Comparison of ENCODE assay signal across 11 mouse cellular contexts in genomic region chr4:48770403-48770953, GRCm38 (mm10).
DNase-seq lines count a peak whose midpoint lies in the region; ATAC-seq lines count a peak whose summit lies in the region.
"Had no signal": no experiment of that assay in that cellular context is flagged by ENCODE, and none has a peak within 500 bp of the region (broad histone marks: within the 10 kb centered on the region; RNA-seq: fewer than 3 reads in every experiment).

No protein-coding gene starts in this region.

- no peaks in the 10 kb centered on the region for H3K9me3 ChIP-seq in hindbrain, embryonic 11.5 days (ENCODE audit: control insufficient read depth, low read length)
- H3K9me3 ChIP-seq in hindbrain, embryonic 10.5 days, result no peaks in the 10 kb centered on the region
- no peaks in the 10 kb centered on the region for H3K9me3 ChIP-seq in embryonic facial prominence, embryonic 13.5 days
- H3K9me3 ChIP-seq in hindbrain, embryonic 15.5 days, result no peaks in the 10 kb centered on the region
- no peaks in the 10 kb centered on the region for H3K9me3 ChIP-seq in midbrain, embryonic 14.5 days (ENCODE audit: control insufficient read depth, low read length)

- DNase-seq in hindbrain, embryonic 11.5 days (ENCODE audit: low spot score), result no peak
- no peak for DNase-seq in hindbrain, embryonic 10.5 days (ENCODE audit: low spot score)
- DNase-seq in midbrain, embryonic 14.5 days, result no peak
- DNase-seq in left cerebral cortex, postnatal 36 days (ENCODE audit: low spot score in 2 of 2), result no peak
- no peak for DNase-seq in embryo, embryonic 10 days (ENCODE audit: low spot score)
- DNase-seq: cerebellum, postnatal 25 days had no signal

- WGBS in hindbrain, embryonic 11.5 days, result 80% methylated on average over 2 of the region's 3 CpGs
- WGBS in hindbrain, embryonic 10.5 days, result 79% methylated on average over 3 of the region's 3 CpGs
- 35% methylated on average over 3 of the region's 3 CpGs for WGBS in embryonic facial prominence, embryonic 13.5 days
- 41% methylated on average over 3 of the region's 3 CpGs for WGBS in hindbrain, embryonic 15.5 days
- WGBS in midbrain, embryonic 14.5 days, result 57% methylated on average over 3 of the region's 3 CpGs

- H3K27ac ChIP-seq in hindbrain, embryonic 11.5 days (ENCODE audit: low read depth, low read length), result no peak overlapping the region
- H3K27ac ChIP-seq in hindbrain, embryonic 10.5 days, result no peak overlapping the region
- peak overlapping the region; percentile 52; the same call in 1 of the 2 replicates for H3K27ac ChIP-seq in embryonic facial prominence, embryonic 13.5 days
- peak overlapping the region; percentile 58 for H3K27ac ChIP-seq in hindbrain, embryonic 15.5 days (replicated peaks)
- H3K27ac ChIP-seq in midbrain, embryonic 14.5 days (replicated peaks; ENCODE audit: low read depth, low read length), result peak overlapping the region; percentile 65
- H3K27ac ChIP-seq: layer of hippocampus, adult 2 months had no signal

- no peak overlapping the region for H3K9ac ChIP-seq in hindbrain, embryonic 11.5 days (ENCODE audit: low read depth, low read length)
- H3K9ac ChIP-seq in embryonic facial prominence, embryonic 13.5 days, result no peak overlapping the region
- no peak overlapping the region for H3K9ac ChIP-seq in hindbrain, embryonic 15.5 days
- no peak overlapping the region for H3K9ac ChIP-seq in midbrain, embryonic 14.5 days (replicated peaks; ENCODE audit: low read length)

- intact Hi-C loops in left cerebral cortex, postnatal 36 days (cut with DNase I), result loop anchor here (5.0 to 10.0 kb wide), 2 partner anchors 78 to 384 kb away; no protein-coding TSS in a partner anchor

- no peak overlapping the region for H3K4me3 ChIP-seq in hindbrain, embryonic 11.5 days (ENCODE audit: low read depth, low read length)
- H3K4me3 ChIP-seq in hindbrain, embryonic 10.5 days, result no peak overlapping the region
- H3K4me3 ChIP-seq in embryonic facial prominence, embryonic 13.5 days, result no peak overlapping the region
- H3K4me3 ChIP-seq in hindbrain, embryonic 15.5 days, result no peak overlapping the region
- no peak overlapping the region for H3K4me3 ChIP-seq in midbrain, embryonic 14.5 days (replicated peaks; ENCODE audit: low read depth, low read length)
- H3K4me3 ChIP-seq: layer of hippocampus, adult 2 months had no signal

- H3K4me2 ChIP-seq in hindbrain, embryonic 11.5 days (replicated peaks; ENCODE audit: low read depth, low read length), result no peak overlapping the region
- H3K4me2 ChIP-seq in embryonic facial prominence, embryonic 13.5 days, result peak overlapping the region; percentile 23; the same call in 1 of the 2 replicates
- H3K4me2 ChIP-seq in hindbrain, embryonic 15.5 days, result peak overlapping the region; percentile 29; the same call in 1 of the 2 replicates
- no peak overlapping the region for H3K4me2 ChIP-seq in midbrain, embryonic 14.5 days (ENCODE audit: low read length)

- H3K27me3 ChIP-seq in hindbrain, embryonic 11.5 days (ENCODE audit: control insufficient read depth, insufficient read depth, low read length), result no peaks in the 10 kb centered on the region
- no peaks in the 10 kb centered on the region for H3K27me3 ChIP-seq in hindbrain, embryonic 10.5 days (ENCODE audit: insufficient read depth, poor library complexity, severe bottlenecking)
- no peaks in the 10 kb centered on the region for H3K27me3 ChIP-seq in embryonic facial prominence, embryonic 13.5 days
- no peaks in the 10 kb centered on the region for H3K27me3 ChIP-seq in hindbrain, embryonic 15.5 days
- no peaks in the 10 kb centered on the region for H3K27me3 ChIP-seq in midbrain, embryonic 14.5 days (ENCODE audit: control insufficient read depth, insufficient read depth, low read length)

- H3K4me1 ChIP-seq in hindbrain, embryonic 11.5 days (replicated peaks; ENCODE audit: control insufficient read depth, insufficient read depth, low read length), result no peaks in the 10 kb centered on the region
- H3K4me1 ChIP-seq in hindbrain, embryonic 10.5 days (replicated peaks), result no peaks in the 10 kb centered on the region
- H3K4me1 ChIP-seq in embryonic facial prominence, embryonic 13.5 days, result peaks cover 7% of the 10 kb centered on the region; the same call in 1 of the 2 replicates
- 0 out of 2 replicates have a peak, but pooled peaks cover 9% of the 10 kb centered on the region for H3K4me1 ChIP-seq in hindbrain, embryonic 15.5 days (replicated peaks)
- H3K4me1 ChIP-seq in midbrain, embryonic 14.5 days (ENCODE audit: control insufficient read depth, insufficient read depth, low read length), result no peaks in the 10 kb centered on the region

- H3K36me3 ChIP-seq in hindbrain, embryonic 11.5 days (ENCODE audit: control insufficient read depth, insufficient read depth, low read length), result no peaks in the 10 kb centered on the region
- H3K36me3 ChIP-seq in hindbrain, embryonic 10.5 days, result no peaks in the 10 kb centered on the region
- no peaks in the 10 kb centered on the region for H3K36me3 ChIP-seq in embryonic facial prominence, embryonic 13.5 days
- no peaks in the 10 kb centered on the region for H3K36me3 ChIP-seq in hindbrain, embryonic 15.5 days
- H3K36me3 ChIP-seq in midbrain, embryonic 14.5 days (ENCODE audit: control insufficient read depth, insufficient read depth, low read length), result no peaks in the 10 kb centered on the region
- H3K36me3 ChIP-seq: G1E had no signal

- ATAC-seq in hindbrain, embryonic 11.5 days (ENCODE audit: low FRiP score), result 0 out of 2 replicates have a peak, but pooled peaks have one; percentile 26
- ATAC-seq in embryonic facial prominence, embryonic 13.5 days (ENCODE audit: insufficient number of reproducible peaks, insufficient read depth, low FRiP score, low TSS enrichment, low read depth), result no peak
- peak; percentile 43; the same call in 1 of the 2 replicates for ATAC-seq in hindbrain, embryonic 15.5 days (ENCODE audit: low FRiP score, low read depth)
- no peak for ATAC-seq in midbrain, embryonic 14.5 days (ENCODE audit: low FRiP score, low TSS enrichment)
- ATAC-seq in megakaryocyte, adult 5-6 weeks (ENCODE audit: poor library complexity, severe bottlenecking), result no peak

Comparison
In these comparisons a context has a peak if more than half of its experiments do, and no peak if none do; other contexts are left out.
1. H3K27ac ChIP-seq: peak in embryonic facial prominence, embryonic 13.5 days (single experiment), hindbrain, embryonic 15.5 days (single experiment) and midbrain, embryonic 14.5 days (single experiment); none in hindbrain, embryonic 11.5 days (single experiment) and hindbrain, embryonic 10.5 days (single experiment).
2. H3K4me2 ChIP-seq: peak in embryonic facial prominence, embryonic 13.5 days (single experiment) and hindbrain, embryonic 15.5 days (single experiment); none in hindbrain, embryonic 11.5 days (single experiment) and midbrain, embryonic 14.5 days (single experiment).
3. ATAC-seq: peak in hindbrain, embryonic 11.5 days (single experiment) and hindbrain, embryonic 15.5 days (single experiment); none in embryonic facial prominence, embryonic 13.5 days (single experiment), midbrain, embryonic 14.5 days (single experiment) and megakaryocyte, adult 5-6 weeks (single experiment).